Mouse (Mus musculus) cerebellum, adult (tissue): ENCODE results near the gene Grip1.

Experiments used
- ATAC-seq: cut with Nextera tagmentation; 2 replicates; pipeline ENCODE4 v1.9.2; 2017; ENCODE audit warnings: mild to moderate bottlenecking, moderate library complexity, mixed read lengths; ENCODE audit not compliant: insufficient number of reproducible peaks, low FRiP score, low TSS enrichment

Grip1 gene

DNA sequence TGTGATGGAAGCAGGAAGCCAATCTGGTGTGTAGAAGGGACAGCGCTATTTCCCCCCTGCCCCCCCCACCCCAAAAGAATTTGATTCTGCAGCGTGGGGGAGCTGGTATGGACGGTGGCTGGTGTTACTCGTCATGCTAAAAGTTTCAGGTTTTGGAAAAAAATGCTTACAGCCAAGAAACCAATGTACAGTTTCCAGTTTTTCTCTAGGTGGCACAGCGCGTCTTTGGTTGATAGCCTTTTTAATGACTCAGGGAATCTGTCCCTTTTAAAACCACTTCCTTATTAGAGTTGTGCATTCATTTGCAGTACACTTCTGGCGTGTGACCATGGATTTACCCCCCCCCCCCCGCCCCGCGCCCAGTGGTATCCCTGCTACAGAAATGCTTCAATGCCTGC lies 1.9 kb downstream of the Grip1 start:
- no peak for ATAC-seq

DNA sequence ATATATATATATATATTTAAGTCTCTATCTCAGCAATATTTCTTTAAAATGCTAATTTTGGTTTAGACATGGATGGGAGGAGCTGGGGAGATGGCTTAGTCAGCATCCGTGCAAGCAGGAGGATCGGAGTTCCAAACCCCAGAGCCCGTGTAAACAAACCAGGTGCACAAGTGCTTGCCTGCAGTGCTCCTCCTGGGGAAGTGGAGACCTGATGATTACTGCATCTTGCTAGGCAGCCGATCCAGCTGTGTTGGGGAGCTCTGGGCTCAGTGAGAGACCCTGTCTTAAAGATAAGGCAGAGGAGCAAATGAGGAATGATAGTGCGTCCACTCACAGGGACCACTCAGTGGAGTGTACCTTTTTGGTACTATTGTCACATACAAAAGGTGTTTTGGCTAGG lies 3.5 kb downstream of the Grip1 start:
- no peak for ATAC-seq

DNA sequence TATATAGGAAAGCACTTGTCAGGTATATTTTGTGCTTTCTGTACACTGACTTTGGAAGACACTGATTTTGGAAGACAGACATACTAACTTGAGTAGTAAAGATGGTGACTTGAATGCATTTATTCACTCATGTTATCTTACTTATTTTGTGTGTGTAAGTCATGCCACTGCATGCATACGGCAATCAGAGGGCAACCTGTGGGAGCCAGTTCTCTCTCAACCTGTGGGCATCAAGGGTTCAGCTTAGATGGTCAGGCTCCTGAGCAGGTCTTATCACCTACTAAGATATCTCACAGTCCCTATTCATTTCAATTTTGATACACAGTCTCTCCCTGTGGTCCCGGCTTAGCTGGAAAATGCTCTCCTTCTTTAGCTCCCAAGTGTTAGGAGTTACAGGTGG lies 5.4 kb downstream of the Grip1 start:
- ATAC-seq: no peak

DNA sequence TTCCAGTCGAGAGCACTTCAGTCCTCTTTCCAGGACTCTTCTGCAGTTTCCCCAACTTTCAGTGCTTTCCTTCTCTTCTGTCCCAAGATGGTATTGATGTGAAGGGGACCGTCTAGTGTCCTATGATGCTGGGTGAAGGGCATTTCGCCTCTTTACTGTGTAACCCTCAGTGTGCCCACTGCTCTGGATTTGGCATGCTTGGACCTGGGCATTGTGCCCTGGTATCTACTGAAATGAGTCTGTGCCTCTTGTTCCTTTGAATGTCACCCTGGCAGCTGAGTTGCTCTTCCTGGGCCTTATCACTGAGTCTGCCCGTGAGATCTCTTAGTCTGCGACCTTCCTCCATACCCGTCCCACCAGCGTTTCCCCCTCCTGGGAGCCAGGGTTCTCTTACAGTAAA lies 9.7 kb downstream of the Grip1 start:
- ATAC-seq: no peak

DNA sequence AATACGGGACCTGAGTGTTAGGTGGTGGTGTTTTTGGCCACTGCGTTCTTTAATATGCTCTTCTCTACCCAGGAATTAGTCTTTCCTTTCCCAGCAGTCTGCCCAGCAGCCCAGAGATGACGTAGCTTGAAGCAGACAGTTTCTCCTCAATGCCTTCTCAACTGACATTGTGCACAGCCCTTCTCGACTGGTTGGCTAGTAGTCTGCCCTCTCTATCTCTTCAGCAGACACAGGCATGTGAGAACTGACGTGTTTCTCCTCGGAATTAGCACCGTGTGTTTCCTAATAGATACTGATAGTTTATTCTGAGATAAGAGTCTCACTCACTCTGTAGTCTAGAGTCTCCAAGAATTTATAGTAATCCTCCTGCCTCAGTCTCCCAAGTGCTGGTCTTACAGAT lies 10.2 kb downstream of the Grip1 start:
- no peak for ATAC-seq

DNA sequence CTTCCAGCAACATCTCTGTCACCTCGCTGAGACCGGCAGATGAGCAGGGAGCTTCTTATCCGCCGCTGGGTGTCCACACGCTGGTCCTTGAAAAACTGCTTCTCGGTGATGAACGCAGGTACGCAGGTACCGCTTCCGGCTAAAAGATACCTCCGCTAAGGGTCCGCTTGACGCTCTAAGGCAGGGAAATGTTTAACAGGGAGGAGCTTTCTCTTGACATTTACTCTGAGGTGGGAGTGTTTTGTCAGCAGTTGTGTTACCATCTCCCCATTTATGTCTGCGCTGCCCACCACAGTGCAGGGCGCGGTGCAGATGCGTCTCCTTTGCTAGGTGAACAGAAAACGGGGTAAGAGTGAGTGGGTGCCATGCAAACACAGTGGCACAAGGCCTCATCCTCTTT lies 14.3 kb downstream of the Grip1 start:
- ATAC-seq: no peak

DNA sequence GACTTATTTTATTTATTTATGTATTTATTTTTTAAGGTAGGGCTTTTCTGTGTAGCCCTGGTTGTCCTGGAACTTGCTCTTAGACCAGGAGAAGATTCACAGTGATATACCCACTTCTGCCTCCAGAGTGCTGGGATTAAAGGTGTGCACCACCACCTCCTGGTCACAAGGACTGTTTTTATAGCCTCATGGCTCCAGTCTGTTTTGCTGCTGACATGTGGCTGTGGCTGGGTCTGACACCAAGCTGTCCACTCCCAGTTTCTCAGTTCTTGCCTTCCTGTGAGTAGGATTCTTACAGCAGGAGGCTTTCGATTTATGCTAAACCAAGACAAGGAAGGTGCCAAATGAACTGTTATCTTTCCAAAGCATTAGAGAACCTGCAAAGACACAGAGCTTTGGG lies 16.5 kb downstream of the Grip1 start:
- ATAC-seq: no peak

DNA sequence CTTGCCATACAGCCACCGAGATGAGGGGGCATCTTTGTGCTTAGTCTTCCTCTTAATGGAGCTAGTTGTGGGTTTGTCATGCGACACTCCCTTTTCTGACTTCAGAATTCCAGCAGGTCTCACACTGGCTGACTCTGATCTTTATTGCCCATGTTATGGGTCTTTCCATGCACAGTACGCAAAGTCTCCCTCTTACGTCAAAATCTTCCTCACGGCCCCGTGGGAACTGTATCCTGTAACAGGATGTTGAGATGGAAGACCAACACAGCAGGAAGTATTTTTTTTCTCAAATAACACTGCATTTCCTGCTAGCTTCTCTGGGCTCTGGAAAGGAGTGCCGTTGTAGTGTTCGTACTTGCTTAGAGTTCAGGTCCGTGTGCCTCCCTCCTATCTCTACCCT lies 21.5 kb downstream of the Grip1 start:
- ATAC-seq: no peak

DNA sequence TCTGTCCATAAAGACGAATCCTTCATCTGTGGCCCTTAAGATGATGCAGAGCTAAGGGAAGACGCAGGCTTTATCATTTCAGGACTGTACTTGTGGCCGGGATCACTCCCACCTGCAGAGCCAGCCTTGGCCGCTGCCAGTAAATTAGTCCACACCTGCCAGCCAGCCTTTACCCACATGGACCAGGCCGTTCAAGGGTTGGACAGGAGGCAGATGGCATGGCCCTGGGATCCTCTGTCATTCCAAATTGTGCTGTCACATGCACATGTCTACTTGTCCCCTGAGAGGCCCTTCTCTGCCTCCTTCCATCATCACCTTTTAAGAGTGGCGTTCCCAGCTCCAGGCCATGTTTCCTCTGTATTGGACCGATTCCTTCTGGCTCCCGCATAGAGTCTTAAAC lies 24.0 kb downstream of the Grip1 start:
- peak; percentile 93 for ATAC-seq

DNA sequence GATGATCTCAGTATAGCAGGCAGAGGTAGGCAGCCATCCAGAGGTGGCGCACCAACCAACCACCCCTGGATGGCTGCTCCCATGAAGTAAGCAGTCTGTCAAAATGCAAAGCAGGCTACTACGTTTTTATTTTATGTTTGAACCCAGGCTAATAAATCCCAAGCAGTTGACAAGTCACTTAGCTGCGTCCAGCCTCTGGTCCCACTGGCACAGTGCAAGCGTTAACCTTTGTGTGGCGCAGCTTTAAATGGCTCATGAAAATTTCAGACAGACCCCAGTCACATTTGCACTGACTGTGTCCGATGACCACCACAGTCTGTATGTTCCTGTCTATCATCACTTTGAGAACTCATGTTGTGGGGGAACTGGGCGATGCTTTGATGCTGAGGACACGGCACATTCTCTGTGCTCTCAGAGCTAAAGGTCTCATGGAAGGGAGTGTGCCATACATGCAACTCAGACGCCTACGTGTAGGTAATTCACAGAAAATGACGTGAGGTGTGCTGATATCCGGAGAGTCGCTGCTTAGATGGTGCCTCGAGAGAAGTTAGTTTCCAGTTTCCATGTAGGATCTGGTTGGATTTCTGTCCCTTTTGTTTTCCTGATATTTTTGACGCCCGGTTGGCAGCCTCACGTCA lies 29.6 kb downstream of the Grip1 start:
- ATAC-seq: no peak

DNA sequence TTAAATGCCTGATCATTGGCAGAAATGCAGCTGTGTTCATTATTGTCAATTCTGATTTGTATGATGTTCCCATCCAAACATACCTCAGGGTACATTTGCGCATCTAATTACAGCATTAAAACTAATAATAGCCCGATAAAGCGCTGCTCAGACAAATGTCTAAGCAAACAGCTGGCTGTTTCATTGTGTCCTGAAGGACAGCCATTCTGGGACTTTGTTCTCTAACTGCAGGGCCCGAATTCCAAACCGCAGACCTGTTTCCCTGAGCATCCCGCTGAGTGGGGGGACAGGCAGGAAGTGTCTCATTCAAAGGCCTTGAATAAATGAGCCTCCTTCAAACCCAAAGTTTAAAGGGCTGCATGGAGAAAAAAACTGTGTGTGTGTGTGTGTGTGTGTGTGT lies 30.1 kb downstream of the Grip1 start:
- no peak for ATAC-seq

DNA sequence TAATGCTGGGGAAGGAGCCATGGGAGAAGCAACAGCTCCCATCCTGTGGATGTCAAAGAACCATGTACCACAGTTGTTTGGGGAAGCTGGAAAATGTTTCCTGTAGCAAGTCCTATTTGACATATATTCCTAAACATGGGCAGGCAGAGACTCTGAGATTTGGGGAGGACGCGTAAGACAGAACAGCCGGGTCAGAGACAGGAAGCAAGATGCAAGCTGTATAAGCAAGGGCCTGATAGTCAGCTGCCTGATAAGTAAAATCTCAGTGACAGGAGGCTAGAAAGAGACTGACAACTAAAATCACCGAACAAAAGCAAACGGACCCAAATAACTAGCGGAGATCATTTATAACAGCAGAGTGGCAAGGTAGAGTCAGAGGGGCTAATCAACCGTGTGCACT lies 33.3 kb downstream of the Grip1 start:
- no peak for ATAC-seq

DNA sequence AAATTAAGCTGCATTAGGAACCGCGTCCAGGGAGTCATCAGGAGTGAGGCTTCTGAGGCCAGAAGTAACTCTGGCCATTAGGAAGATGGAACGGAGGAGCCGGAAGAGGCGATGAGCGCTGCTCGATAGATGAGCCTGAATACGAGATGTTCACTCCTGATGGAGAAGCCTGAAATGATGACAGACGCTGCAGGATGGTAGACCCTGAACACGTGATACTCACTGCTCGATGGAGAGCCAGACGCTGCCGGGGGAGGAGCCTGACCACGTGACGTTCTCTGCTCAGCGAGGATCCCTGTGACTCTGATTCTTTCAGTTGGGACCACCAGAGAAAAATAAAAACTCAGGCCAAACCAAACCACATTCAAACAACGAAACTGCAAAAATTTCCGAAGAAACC lies 37.2 kb downstream of the Grip1 start:
- no peak for ATAC-seq

DNA sequence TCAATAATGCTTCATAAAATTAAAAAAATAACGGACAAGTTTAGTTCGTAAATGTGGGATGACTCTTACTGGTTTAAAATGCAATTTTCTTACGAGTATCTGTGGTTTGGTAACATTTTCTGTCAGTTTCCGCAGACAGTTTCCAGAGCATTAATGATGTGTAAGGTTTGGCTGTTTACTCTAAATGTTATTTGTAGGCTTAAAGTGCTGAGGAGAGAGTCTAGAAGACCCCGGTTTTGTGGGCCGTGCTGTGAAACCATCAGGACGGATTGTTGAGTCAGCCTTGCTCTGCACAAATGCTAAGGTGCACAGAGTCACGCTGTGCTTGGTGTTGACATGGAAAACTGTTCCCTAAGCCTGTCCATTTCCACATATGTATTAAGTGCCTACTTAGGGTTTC lies 41.7 kb downstream of the Grip1 start:
- no peak for ATAC-seq

DNA sequence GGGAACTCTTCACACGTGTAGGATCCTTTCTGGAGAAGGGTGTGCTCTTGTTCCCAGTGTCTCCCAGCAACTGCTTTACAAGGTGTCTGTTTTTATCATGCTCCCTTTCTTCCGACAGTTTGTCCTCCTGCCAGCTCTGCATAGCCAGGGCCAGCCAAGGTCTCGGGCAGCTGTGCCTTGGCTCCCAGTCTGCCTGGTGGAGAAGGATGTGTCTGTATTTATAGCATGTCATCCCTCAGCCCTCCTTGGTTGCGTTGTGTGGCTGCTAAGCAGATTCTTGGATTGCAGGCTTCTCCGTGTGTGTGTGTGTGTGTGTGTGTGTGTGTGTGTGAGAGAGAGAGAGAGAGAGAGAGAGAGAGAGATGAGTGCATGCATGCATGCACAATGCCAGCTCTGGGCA lies 42.6 kb downstream of the Grip1 start:
- no peak for ATAC-seq

DNA sequence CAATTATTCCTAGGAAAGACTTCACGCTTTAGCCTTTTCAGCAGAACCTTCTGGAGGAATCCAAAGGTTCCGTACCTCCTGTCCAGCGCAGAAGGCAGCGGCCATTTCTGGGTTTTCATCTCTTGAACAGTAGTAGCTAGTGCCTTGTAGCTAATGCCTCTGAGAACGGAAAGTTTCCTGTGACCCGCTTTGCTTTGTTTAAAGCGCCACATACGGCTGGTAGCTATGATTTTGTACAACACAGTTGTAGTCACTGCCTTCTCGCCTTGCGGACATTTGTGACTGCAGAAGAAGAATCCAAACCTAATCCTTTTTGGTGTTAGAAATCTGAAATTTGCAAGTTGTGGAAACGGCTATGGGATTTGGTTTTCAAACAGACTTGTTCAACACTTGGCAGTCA lies 68.1 kb downstream of the Grip1 start:
- ATAC-seq: no peak

DNA sequence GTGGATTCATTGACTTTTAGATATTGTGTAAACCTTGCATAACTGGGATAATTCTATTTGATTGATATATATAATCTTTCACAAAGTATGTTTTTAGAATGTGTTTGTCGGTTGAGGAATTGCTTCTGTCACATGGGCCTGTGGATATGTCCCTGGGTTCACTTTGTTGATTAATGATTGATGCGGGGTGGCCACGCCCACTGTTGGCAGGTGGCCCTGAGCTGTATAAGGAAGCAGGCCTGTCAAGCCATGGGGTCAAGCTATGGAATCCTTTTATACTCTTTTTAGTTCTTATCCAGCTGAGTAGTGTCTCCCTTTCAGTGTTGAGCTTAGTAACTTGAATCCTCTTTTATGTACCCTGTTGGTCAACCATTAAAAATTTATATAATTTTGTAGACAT lies 72.1 kb downstream of the Grip1 start:
- ATAC-seq: no peak

DNA sequence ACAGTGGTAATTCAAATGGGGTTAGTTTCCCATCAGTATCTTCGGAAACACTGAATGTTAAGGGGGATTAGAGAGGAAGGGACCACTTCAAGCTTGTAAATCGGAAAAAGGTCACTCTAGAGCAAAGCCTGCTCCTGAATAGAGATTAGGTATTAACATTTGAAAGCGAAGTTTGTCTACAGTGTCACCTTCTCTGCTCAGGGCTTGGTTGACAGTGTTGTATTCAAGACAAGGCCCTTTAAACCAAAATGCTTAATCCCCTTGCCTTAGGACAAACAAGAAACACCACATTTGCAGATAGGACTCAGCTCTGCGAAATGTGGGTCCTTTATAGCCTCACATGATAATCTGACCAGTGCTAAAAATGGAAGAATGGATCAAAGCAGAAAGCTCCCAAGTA lies 81.2 kb downstream of the Grip1 start:
- no peak for ATAC-seq

DNA sequence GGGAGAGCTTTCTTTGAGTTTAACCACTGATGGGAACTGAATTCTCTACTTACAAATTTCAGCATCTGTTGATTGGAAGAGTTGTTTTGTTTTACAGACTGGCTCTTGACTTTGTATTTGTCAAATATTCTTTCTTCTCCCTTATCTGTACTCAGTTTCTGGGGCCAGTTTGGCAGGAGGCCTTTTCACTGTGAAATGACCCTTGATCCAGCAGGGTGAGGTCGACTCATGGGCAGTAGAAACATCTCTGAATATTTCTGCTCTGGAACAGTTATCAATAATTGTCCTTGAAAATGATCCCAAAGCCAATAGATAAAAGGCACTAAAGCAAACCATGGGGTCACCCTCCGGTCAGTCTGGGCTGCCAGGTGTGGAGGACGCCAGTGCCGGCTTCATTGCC lies 88.0 kb downstream of the Grip1 start:
- ATAC-seq: no peak

DNA sequence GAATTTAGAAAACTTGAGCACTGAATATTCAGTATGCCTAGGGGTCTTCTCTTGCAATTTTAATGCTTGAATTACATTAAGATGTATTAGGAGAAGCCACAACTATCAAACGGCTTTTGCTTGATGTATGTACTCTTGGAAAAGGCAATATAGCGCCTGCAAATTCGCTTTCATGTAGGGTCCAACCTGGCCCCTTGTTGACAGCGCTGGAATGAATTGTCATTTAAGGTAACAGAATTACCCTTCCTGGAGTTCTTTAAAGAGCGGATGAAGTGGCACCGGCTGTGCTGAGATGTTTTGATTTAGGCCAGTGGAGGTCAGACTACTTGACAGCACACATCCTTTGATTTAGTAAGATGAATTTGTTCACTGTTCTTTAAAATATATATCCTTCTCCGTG lies 90.1 kb downstream of the Grip1 start:
- no peak for ATAC-seq

DNA sequence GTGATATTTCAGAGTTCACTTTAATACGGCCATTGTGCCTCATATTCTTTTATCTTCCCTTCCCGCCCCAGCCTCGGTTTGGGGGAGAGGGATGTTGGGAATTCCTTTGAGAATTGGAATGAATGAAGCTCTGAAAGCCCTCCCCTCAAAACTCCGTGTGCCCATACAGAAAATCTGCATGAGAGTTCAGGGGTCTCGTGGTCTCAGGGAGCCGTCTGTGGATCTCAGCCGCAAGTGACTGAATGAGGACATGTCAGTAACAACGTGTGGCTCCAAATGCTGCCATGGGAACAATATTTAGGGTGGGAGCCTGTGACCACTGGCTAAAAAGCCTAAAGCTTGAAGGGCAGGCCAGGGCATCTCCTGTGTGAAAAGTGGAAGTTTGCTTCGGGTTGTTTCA lies 91.1 kb downstream of the Grip1 start:
- no peak for ATAC-seq

DNA sequence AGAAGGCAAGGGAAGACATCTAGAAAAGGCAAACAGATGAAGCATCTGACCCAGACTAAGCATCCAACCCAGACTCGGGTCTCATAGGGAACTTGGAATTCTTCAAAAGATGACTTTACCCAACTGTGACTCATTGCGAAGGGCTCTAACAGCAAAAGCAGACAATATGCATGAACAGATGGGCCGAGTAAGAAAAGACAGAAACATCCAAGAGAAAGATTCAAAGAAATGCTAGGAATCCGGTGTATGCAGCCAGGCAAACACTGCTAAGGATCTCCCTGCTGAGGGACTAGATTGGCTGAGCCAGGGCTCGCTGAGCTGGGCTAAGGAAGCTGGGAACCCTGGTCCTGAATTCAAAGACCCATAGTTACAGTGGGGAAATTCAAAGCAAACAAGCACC lies 94.2 kb downstream of the Grip1 start:
- no peak for ATAC-seq

DNA sequence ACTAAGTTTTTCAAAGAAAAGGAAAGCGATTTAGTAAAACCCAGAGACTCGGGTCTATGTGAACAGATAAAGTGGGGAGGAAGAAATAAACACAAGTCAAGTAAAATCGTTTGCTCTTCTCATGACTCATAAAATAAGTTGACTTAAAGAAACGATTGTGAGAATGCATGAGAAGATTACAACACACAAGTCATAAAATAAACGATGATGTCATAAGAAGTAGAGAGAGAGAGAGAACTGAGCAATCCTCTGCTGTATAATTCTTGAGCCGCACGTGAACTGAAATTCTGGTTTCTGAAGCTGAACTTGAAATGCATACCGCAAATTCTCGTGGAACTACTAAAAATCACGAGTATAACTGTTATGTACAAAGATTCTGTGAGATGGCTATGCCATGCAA lies 95.1 kb downstream of the Grip1 start:
- ATAC-seq: no peak
